Mouse (Mus musculus) cerebellum, adult 2 months (tissue): Measurements from ENCODE around the gene Elovl5. TPM values are rescaled to one million over a fixed set of nuclear protein-coding genes. Genes with fewer than 3 reads are reported as not detected.

Experiments
- DNase-seq, 2 experiments: peaks; one replicate each; pipeline ENCODE4 v3.0.0; 2021
- H3K27ac ChIP-seq: fragments of 200-500 bp; 2 replicates; pipeline ENCODE4 v1.5.1; 2012; ENCODE audit warnings: low read length, control low read depth, inconsistent platforms; ENCODE audit not compliant: insufficient read depth
- H3K27me3 ChIP-seq: fragments of 200-500 bp; 2 replicates; pipeline ENCODE4 v1.6.1; 2012; ENCODE audit warnings: inconsistent platforms, mild to moderate bottlenecking, low read length, moderate library complexity; ENCODE audit not compliant: control insufficient read depth, insufficient read depth
- H3K4me1 ChIP-seq: fragments of 200-500 bp; 2 replicates; pipeline ENCODE4 v1.6.1; 2011; ENCODE audit warnings: low read length; ENCODE audit not compliant: control insufficient read depth, insufficient read depth
- H3K4me3 ChIP-seq: fragments of 200-500 bp; replicated peaks from 2 replicates; pipeline ENCODE3; 2011; ENCODE audit warnings: mild to moderate bottlenecking, low read depth, low read length, control low read depth; ENCODE audit not compliant: insufficient read depth
- CTCF ChIP-seq: fragments of 200-500 bp; IDR thresholded peaks from 2 replicates; pipeline ENCODE4 v1.5.1; 2011; ENCODE audit warnings: low read depth, mild to moderate bottlenecking, control low read depth, low read length, moderate library complexity, borderline replicate concordance; ENCODE audit not compliant: insufficient read depth
- POLR2A ChIP-seq: fragments of 200-500 bp; IDR thresholded peaks from 2 replicates; pipeline ENCODE4 v1.6.1; 2011; ENCODE audit warnings: low read length, control low read depth, borderline replicate concordance; ENCODE audit not compliant: insufficient read depth
- WGBS: fragments of 180-500 bp; shearing (Covaris S2); methylation state at CpG from one replicate; pipeline ENCODE4 v1.1.7; 2018; 5-methylcytosine and 5-hydroxymethylcytosine counted together
- polyA plus RNA-seq: library from polyadenylated mRNA; depleted of rRNA; stranded (reverse); fragments of >200 nt; gene quantifications from 2 replicates; pipeline ENCODE4 v1.2.3, GENCODE M21; 2012

Elovl5 gene
- polyA plus RNA-seq, 1 experiment: 109 TPM

- TF ChIP-seq POLR2A (no peak), CTCF (no peak)
- DNase-seq: peak; percentile 67 to 72
- Histone ChIP-seq H3K4me1 (peaks cover 40% of the 10 kb centered on the region), H3K4me3 (no peak overlapping the region), H3K27ac (peak overlapping the region; percentile 19; the same call in 1 of the 2 replicates), H3K27me3 (no peaks in the 10 kb centered on the region)
- WGBS: 45% methylated on average over 7 of the region's 7 CpGs
Measured at GRCm38 (mm10) chr9:77950841-77951475, 33.8 kb downstream of the Elovl5 start.

GRCm38 (mm10) chr9:77951971-77952370 lies 34.8 kb downstream of the Elovl5 start:
- H3K27ac ChIP-seq: no peak overlapping the region
- H3K27me3 ChIP-seq: no peaks in the 10 kb centered on the region
- 91% methylated on average over 7 of the region's 7 CpGs for WGBS
- no peak overlapping the region for H3K4me3 ChIP-seq
- TF ChIP-seq POLR2A (no peak), CTCF (no peak)
- no peak for DNase-seq
- H3K4me1 ChIP-seq: peaks cover 38% of the 10 kb centered on the region

GRCm38 (mm10) chr9:77953053-77953452 lies 35.9 kb downstream of the Elovl5 start:
- Histone ChIP-seq H3K4me1 (peaks cover 38% of the 10 kb centered on the region), H3K27me3 (no peaks in the 10 kb centered on the region), H3K27ac (0 out of 2 replicates have a peak overlapping the region, but pooled peaks have one; percentile 3), H3K4me3 (no peak overlapping the region)
- 11% methylated on average over 8 of the region's 8 CpGs for WGBS
- DNase-seq: peak; percentile 58 to 67
- TF ChIP-seq CTCF (no peak), POLR2A (no peak)

GRCm38 (mm10) chr9:77954496-77954895 lies 37.3 kb downstream of the Elovl5 start:
- whole genome bisulfite sequencing: 71% methylated on average over 7 of the region's 7 CpGs
- no peak for TF ChIP-seq CTCF
- TF ChIP-seq POLR2A: no peak
- H3K27me3 ChIP-seq: no peaks in the 10 kb centered on the region
- DNase-seq: peak in 1 of 2 experiments; percentile 27
- peaks cover 38% of the 10 kb centered on the region for H3K4me1 ChIP-seq
- no peak overlapping the region for H3K4me3 ChIP-seq
- no peak overlapping the region for H3K27ac ChIP-seq

GRCm38 (mm10) chr9:77954981-77955380 lies 37.8 kb downstream of the Elovl5 start:
- DNase-seq: no peak
- H3K4me3 ChIP-seq: no peak overlapping the region
- peaks cover 36% of the 10 kb centered on the region for H3K4me1 ChIP-seq
- WGBS: 82% methylated on average over 3 of the region's 3 CpGs
- H3K27me3 ChIP-seq: no peaks in the 10 kb centered on the region
- H3K27ac ChIP-seq: no peak overlapping the region
- TF ChIP-seq POLR2A (no peak), CTCF (no peak)

- TF ChIP-seq POLR2A: no peak
- no peak for TF ChIP-seq CTCF
- no peak overlapping the region for H3K4me3 ChIP-seq
- H3K4me1 ChIP-seq: peaks cover 34% of the 10 kb centered on the region
- H3K27ac ChIP-seq: no peak overlapping the region
- WGBS: 93% methylated on average over 2 of the region's 2 CpGs
- DNase-seq: no peak
- no peaks in the 10 kb centered on the region for H3K27me3 ChIP-seq
Measured at GRCm38 (mm10) chr9:77955511-77955910, 38.3 kb downstream of the Elovl5 start.

- Histone ChIP-seq H3K27ac (no peak overlapping the region), H3K4me3 (no peak overlapping the region), H3K27me3 (no peaks in the 10 kb centered on the region), H3K4me1 (peaks cover 30% of the 10 kb centered on the region)
- no peak for DNase-seq
- 89% methylated on average over 8 of the region's 8 CpGs for WGBS
- TF ChIP-seq POLR2A: no peak
- no peak for TF ChIP-seq CTCF
Measured at GRCm38 (mm10) chr9:77955964-77956363, 38.8 kb downstream of the Elovl5 start.

GRCm38 (mm10) chr9:77958327-77958726 lies 41.2 kb downstream of the Elovl5 start:
- peaks cover 14% of the 10 kb centered on the region for H3K4me1 ChIP-seq
- no peak for TF ChIP-seq CTCF
- TF ChIP-seq POLR2A: no peak
- WGBS: 84% methylated on average over 7 of the region's 7 CpGs
- no peak for DNase-seq
- no peak overlapping the region for H3K27ac ChIP-seq
- H3K27me3 ChIP-seq: no peaks in the 10 kb centered on the region
- no peak overlapping the region for H3K4me3 ChIP-seq

GRCm38 (mm10) chr9:77959759-77960158 lies 42.6 kb downstream of the Elovl5 start:
- Histone ChIP-seq H3K27me3 (no peaks in the 10 kb centered on the region), H3K4me3 (no peak overlapping the region), H3K27ac (no peak overlapping the region), H3K4me1 (peaks cover under 1% of the 10 kb centered on the region)
- WGBS: 97% methylated on average over 12 of the region's 12 CpGs
- TF ChIP-seq CTCF: no peak
- no peak for TF ChIP-seq POLR2A
- no peak for DNase-seq
